Mouse (Mus musculus): ENCODE data around the gene Chil1.

The Chil1 gene

DNA sequence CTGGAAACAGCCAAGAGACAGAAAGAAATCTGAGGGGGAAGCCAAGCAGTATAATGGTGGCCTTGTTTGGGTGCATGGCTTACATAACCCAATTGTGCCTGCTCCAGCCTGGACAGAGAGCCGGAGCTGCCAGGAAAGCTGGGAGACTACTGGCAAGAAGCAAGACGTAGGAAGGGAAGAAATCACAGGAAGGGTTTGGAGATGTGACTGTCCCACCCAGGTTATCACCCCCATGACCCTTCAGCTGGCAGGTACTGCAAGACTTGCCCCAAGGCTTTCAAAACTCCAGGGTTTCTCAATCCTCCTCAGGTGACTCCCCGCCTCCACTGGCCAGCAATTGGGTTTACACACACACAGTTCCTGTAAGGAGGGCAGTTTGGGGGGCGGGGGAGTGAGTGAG is at the start of gene Chil1:
Gene Chil1, plus strand, starts transcription at position 152 of the 400 bp plus-strand sequence.
- no peak for DNase-seq

DNA sequence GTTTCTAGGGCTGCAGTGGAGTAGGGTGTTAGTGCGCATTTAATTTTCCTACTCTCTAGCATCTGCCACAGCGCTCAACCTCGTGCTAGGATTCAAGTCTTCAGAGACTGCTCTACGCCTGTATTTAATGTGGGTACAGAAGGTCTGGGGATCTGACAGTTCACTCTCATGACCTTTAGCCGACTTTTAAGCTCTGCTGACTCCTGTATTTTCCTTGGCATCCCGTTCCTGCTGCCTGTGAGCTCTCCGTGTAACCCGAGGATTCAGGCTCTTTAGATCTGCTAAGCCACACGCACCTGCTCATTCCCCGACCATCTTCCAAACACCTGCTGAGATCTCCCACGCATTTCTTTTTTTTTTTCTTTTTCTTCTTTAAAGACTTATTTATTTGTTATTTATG is 48.7 kb upstream of the Chil1 start:
- no peak for DNase-seq

DNA sequence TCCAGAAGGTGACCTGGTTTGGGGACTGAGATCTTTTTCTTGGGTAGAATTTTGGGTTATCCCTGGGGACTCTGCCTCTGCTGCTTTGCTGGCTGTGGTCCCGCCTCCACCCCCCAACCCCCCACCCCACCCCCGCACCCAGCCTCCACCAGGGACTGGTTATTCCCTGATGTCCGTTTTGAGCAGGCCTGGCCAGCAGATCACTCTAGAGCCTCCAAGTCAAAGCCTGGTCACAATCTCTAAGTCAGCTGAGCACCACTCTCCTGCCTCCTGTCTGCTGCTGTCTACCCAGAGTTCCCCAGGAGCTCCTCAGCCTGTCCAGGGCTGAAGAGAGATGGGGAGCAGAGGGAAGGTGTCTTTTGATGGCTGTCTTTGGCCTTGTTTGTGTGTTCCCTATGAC is 45.6 kb upstream of the Chil1 start:
- DNase-seq: no peak

DNA sequence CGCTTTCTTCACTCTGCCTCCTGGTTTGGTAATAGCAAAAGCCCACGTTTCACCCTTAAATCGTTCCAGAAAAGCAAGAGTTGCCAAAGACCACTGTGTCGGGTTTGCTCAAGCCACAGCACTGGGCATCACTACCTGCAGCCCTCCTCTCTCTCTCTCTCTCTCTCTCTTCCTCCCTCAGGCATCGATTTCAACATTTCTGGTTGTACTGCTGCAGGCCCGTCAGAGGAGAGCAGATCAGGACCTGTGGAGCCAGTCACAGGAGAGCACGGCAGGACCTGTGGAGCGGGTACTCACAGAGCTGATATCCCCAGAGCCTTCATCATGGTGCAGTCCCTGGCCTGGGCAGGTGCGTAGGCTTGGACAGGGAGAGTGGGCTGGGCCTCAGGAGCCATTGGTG is 43.6 kb upstream of the Chil1 start:
- no peak for DNase-seq

DNA sequence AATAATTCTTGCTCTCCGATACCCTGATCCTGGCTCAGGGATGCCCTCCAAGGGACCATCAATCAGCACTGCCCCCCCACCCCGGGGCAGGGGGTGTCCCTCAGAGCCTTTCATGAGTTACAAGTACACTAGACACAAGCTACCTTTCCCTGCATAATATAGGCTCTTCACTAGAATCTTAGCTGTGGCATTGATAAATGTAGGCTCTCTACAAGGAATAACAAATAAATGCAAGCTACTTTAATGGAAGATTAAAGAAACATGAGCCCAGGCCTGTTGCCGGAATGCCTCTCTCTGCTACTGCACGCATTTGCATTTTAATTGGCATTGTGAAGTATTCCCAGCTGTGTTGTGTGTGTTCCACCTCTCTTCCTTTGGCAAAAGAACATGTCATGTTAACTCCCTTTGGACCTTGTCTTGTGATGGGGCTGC is 39.6 kb upstream of the Chil1 start:
- DNase-seq: no peak

DNA sequence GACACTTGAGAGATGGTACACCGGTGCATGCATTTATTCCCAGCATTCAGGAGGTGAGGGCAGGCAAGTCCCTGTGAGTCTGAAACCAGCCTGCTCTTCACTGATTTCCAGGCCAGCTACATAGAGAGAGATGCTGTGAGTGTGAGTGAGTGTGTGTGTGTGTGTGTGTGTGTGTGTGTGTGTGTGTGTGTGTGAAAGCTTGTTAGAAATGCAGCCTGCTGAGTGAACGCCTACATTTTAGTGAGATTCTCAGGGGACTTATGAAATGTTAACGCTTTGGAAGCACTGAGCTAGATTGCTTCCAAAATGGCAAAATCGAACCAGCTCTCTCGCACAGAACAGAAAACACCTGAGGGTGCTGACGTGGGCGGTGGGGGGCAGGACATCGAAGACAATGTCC is 35.9 kb upstream of the Chil1 start:
- no peak for DNase-seq

DNA sequence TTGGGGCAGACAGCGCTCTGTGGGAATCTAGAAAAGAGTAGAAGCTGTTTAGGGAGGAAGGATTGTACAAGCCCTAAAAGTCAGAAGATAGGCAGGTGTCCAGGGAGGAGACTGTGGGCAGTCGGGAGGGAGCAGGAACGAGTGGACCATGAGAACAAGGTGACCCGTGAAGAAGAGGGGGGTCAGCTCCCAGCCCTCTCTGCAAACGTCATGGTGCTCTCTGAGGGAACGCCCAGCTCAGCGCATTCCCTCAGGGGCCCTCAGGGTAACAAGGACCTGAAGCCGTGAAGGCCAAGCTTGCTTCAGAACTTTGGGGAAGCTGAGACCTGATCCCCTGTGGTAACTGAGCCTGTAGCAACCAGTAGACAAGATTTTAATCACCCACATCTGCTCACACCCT is 31.9 kb upstream of the Chil1 start:
- DNase-seq: no peak

DNA sequence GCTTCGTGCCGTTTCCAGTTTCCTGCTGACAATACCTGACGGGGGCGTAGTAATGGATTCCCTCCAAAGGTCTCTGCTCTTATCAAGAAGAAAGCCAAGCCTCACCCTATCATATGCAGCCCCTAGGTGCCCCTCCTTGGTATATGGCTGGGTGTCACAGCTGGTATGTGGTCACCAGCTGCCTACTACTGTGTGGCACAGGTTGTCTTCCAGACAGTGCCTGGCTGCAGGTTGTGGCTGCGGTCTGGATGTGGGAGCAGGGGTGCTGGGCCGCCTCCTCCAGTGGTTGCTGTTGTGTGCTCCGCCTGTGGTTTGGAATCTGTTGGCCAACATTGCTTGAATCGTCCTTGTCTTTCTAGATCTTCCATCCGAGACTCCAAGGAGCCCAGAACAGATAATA is 31.2 kb upstream of the Chil1 start:
- DNase-seq: no peak

DNA sequence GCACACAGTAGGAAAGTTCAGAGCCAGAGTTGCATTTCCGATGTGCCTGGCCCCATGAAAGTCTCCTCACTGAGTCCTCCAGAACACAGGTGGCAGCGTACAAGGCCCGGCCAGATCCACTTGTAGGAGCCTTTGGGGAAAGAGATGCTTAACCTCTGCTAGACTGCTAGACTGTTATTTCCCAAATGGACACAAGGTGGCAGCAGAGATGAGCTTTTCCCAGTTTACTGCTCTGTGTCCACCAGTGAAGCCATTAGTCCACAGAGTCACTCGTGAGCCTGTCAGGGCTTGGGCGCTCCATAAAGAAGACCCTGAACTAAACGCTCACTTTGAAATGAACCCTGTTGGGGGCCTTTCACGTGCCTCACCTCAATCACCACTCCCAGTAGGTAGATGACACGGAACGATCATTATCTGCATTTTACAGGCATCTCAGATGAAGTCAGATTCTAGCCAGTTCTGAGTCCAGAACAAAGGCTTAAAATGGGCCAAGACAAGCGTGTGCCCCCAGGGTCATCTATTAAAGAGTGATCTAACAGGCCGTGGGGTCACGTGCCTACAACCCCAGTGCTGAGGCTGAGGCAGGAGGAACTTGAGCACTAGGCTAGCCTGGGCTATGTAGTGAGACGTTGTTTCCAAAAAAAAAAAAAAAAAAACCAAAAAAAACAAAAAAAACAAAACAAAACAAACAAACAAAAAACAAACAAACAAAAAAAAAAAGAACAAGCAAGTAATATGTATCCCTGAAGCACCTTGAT is 30.1 kb upstream of the Chil1 start:
- peak; percentile 85 for DNase-seq

DNA sequence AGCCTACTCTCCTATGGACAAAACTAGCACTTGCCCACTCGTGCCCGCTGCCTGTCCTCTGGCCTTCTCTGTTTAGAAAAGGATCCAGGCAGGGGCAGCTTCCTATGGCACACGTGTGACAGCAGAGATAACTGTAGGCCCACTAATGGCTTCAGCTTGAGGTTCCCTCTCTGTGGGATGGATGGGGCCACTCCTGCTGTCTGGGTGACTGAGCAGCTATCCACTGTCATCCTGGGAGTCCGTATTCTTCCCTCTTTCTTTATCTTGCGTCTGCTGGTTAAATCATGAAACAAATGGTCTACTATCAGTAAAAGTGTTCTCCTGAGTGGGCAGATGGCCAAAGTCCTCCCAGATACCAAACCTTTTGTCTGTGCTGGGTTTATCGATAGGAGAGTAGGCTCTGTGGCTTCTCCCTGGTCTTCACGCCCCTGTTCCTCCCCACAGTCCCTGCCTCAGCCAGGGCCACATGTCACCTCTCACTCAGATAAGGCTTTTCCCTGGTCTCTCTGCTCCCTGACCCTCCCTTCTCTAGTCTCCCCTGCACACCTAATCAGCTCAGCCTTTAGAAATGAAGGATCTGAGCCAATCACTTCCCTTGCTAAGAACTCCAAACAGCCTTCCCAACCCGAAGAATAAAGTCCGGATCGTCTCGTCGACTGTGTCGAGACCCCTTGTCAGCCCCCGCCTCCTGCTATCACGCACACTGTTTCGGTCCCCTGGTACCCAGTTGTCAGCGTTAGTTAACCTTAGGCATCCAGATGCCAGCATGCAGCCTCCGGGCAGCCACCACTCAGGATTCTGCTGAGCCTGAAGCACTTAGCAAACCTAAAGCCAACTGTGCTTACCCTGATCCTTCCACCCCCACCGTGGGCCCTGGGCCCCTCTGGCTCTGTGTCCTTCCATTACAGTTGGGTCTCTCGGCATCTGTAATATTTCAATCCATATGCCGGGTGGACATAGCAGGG is 29.1 kb upstream of the Chil1 start:
- DNase-seq: no peak

DNA sequence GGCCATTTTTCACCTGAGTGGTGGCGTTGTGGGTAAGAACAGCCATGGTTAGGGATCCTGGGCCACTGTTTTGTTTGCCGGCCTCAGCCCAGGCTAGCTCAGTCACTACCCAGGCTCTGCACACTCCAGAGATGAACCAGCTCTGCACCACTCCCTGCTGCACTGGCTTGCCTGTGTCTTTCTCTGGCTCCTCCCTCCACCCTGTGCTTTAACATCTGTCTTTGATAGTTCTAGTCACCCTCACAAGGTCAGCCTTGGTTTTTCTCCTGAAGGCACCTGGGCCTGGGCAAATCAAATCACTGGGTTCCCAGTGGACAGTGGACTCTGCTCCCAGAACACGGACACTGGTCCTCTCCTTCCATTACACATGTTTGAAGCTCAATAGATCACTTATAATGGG is 27.9 kb upstream of the Chil1 start:
- no peak for DNase-seq

DNA sequence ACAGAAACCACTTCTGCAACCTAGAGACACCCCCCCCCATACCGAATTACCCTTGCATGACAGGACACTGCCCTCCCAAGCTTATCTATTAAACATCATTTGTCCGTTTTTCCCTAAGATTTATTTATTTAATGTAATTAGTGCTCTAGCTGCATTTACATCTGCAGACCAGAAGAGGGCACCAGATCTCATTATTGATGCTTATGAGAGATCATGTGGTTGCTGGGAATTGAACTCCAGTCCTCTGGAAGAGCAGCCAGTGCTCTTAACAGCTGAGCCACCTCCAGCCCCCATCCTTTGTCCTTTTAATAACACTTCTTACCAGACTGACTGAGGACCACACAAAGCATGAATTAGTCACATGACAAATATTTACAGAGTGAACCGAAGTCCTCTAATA is 27.3 kb upstream of the Chil1 start:
- no peak for DNase-seq

DNA sequence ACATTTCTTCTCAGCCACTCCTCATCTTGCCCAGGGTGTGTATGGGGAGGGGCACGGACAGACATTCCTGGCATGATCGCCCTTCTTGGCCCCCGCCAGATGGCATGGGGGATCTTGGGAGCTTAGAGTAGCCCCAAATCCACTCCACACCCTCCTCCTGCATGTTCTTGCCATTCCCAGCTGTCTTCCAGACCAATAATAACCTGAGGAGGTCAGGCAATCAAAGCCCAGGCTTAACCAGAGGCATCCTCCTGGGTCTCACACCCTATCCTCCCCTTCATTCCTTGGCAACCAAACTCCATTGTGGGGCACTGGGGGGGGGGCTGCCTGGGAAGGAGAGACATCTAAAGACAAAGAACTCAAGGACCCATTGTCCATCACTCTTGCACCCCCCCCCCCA is 21.6 kb upstream of the Chil1 start:
- DNase-seq: no peak

DNA sequence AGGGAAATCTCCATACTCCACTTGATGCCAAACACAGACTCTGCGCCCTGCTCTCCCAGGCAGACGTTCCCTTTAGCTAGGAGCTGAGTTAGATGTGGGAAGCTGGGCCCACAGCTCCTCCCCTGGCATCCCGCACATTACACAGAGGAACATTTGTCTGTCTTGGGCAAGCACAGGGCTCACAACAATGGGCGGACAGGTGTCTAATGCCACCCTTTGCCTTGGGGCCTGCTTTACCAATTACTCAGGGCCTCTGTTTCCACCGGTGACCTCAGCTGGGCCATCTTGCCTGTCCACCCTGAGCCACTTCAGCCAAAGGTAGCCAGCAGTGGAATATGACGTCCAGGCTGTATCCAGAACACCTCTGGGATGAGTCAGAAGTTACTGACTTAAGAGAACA is 20.6 kb upstream of the Chil1 start:
- DNase-seq: no peak

DNA sequence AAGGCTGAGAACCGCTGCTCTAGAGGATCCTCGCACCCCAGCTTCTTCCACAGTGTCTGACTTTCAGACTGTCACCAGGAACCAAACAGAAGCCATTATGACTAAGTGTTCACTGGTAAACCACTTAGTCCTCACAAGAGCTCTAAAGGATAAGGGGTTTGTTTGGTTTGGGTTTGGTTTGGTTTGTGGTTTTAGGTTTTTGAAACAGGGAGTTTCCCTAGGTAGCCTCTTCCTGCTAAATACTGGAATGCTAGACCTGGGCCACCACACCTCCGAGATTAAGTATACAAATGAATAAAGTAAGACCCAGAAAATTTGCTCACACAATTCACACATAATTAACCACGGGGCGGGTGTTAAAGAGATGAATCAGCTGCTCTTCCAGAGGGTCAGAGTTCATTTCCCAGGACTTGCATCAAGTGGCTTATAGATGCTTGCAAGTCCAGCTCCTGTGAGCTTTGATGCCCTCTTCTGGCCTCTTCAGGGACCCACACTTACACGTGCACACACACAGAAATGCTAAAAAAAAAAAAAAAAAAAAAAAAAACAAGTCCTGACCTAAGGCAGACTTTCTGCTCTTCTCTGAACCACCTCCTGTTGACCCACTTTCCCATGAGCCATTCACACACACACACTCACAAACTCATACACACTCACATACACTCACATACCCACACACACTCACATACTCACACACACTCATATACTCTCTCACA is 19.3 kb upstream of the Chil1 start:
- DNase-seq: no peak

DNA sequence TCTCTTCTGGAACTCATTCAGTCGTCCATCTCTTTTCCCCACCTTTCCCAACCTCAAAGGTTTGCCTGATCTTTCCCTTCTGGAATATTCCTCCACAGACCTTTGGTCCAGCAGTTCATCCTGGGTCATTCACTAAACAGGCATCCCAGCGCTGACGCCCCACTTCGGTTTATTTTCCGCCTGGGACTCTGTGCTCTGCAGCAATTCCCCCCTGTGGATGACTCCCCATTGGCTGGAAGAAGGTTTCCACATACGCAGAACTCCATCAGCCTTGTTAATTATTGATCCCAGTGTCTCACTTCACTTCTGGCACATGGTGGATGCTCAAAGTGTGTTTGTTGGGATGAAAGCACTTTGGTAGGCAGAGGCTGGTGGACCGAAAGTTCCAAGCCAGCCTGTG is 18.5 kb upstream of the Chil1 start:
- DNase-seq: no peak

DNA sequence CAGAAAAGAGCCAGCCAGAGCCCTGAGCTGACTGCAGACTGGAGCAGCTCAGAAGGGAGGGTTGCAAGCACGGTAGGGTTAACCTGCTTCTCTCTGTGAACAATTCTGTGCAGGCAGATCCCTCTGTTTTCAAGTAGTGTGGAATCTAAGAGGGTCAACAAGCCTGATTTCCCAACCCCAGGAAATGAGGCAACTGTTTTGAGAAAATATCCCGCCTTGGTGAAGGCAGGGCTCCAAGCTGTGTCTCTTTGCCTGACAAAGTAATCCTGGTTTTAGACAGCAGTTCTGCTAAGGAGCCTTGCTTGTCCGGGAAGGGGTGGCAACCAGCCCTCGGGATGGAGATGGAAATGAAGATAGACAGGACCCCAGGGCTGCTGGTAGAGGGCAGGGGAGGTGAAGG is 17.5 kb upstream of the Chil1 start:
- no peak for DNase-seq

DNA sequence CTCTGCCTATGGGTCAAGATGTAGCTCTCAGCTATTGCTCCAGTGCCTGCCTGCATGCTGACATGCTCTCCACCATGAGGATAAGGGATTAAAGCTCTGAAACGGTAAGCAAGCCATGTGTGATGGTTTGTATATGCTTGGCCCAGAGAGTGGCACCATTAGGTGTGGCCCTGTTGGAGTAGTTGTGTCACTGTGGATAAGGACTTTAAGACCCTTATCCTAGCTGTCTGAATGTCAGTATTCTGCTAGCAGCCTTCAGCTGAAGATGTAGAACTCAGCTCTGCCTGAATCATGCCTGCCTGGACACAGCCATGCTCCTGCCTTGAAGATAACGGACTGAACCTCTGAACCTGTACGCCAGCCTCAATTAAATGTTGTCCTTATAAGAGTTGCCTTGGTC is 15.4 kb upstream of the Chil1 start:
- no peak for DNase-seq

DNA sequence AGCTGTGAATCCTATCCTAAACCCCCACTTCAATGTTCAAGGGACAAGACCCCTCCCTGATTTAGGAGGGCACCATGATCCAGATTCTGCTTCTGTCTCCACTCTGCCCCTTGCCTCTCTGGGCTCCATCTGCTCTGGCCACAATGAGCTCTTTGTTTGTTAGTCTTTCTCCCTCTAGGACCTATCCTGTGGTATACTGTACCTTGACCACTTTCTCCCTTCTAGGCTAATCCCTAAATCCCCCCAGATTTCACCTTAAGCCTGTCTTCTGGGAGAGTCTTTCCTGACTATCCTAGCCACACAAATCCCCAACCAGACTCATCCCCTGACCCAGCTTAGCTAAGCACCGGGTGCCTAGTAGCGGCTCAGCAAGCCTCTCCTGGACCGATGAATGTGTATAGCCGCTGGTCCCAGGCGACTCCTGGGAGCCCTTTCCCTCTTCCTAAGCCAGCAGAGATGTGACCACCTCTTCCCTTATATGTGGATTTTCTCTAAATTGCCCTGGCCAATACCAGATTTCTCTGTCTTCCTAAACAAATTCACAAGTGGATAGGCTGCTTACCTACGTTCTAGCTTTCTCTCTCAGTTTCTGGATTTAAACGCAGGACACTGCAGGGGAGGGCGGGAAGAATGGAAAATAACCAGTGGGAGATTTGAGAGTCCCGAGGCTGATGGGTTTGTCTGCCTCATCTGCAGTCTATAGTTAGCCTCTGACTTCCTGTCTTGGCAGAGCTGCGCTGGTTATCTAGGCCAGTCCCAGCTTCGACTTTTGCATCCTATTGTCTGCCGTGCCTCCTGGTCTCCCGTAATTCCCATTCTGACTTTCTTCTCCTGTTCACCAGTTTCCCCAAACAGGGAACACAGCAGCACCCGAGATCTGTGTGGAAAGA is 14.3 kb upstream of the Chil1 start:
- DNase-seq: peak; percentile 59

DNA sequence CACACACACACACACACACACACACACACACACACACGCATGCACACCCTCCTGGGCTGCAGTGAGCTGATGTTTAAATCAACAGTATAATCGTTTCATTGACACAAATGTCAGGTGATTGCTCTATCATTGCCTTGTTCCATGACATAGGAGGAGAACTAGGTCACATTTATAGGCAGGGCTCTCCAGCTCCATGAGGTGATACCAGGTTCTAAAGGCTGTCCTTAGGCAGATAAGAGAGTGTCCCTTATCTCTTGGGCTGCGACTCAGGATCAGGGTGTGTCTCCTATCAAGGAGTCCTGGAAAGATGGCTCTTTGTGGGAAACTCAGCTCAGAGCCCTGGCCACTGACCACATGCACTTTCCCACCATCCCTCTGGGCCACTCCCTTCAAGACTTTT is 13.4 kb upstream of the Chil1 start:
- DNase-seq: no peak

DNA sequence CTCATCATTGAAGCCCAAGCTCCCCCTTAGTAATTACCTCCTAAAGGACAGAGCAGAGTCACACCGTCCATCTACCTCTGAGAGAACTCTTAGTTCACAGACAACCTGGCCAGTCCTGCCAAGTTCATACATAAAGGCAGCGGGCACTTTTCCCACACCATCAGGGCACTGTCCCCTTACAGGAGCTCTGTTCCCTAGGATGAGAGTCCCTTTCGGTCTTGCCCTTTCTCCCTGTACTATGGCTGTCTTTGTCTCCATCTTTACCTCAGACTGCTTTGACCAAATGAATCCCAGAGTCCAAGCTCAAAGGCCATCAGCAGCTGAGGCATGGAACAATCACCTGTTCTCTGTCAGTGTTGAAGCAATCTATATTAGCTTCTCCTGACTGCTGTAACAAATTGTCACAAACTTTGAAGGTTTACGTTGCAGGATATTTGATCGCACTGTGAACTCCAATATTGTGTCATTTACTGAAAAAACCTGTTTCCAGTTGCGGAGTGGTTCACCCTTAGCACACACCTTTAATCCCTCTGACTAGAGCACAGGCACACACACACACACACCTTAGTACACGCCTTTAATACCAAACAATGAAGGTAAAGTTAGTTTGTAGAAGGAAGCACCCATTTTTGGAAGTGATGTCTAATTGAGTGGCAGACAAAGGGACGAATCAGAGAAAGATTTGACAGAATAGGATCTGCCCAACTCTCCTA is 12.8 kb upstream of the Chil1 start:
- DNase-seq: no peak

DNA sequence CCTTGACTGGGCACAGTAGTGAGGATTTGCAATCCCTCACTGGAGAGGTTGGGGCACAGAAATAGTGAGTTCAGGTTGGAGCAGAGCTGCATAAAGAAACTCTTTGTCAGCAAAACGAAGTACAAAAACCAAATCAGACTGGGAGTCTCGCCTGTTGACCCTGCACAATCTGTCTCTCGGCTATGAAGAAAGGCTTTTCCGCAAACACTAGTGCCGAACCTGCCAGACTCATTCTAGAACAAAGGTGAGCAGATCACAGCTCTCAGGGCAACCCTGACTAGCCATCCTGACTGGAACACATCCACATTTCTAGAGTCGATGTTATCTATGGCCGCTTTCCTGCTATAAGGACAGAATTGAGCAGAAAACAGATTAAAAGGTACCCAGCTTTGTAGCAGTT is 8.9 kb upstream of the Chil1 start:
- DNase-seq: no peak

All from cerebellum, adult 11 months (tissue).